Mouse (Mus musculus): Measurements from ENCODE around the gene Ppih.

Ppih gene

GRCm38 (mm10) chr4:119320131-119320830 is at the start of gene Ppih:
Gene Ppih (minus strand): TSS chr4:119320546.
- peak; percentile 95 for DNase-seq

GRCm38 (mm10) chr4:119369460-119369859 is 49.1 kb upstream of the Ppih start:
- DNase-seq: no peak

GRCm38 (mm10) chr4:119366758-119367526 is 46.6 kb upstream of the Ppih start:
- DNase-seq: no peak

- DNase-seq: no peak
Observed at GRCm38 (mm10) chr4:119362231-119362630, 41.9 kb upstream of the Ppih start.

GRCm38 (mm10) chr4:119359196-119359971 is 39.0 kb upstream of the Ppih start:
- DNase-seq: no peak

- no peak for DNase-seq
Observed at GRCm38 (mm10) chr4:119345508-119345907, 25.2 kb upstream of the Ppih start.

- peak; percentile 25 for DNase-seq
Observed at GRCm38 (mm10) chr4:119338861-119339361, 18.6 kb upstream of the Ppih start.

- no peak for DNase-seq
Observed at GRCm38 (mm10) chr4:119338422-119338821, 18.1 kb upstream of the Ppih start.

- DNase-seq: no peak
Observed at GRCm38 (mm10) chr4:119333487-119333886, 13.1 kb upstream of the Ppih start.

- DNase-seq: peak; percentile 16
Observed at GRCm38 (mm10) chr4:119320896-119321550, 677 bp upstream of the Ppih start.

- DNase-seq: no peak
Observed at GRCm38 (mm10) chr4:119313756-119314155, 6.6 kb downstream of the Ppih start.

- DNase-seq: no peak
Observed at GRCm38 (mm10) chr4:119305418-119305817, 14.9 kb downstream of the Ppih start.

GRCm38 (mm10) chr4:119303291-119303690 is 17.1 kb downstream of the Ppih start:
- no peak for DNase-seq

GRCm38 (mm10) chr4:119301777-119302176 is 18.6 kb downstream of the Ppih start:
- no peak for DNase-seq

GRCm38 (mm10) chr4:119300761-119301160 is 19.6 kb downstream of the Ppih start:
- no peak for DNase-seq

GRCm38 (mm10) chr4:119297361-119297760 is 23.0 kb downstream of the Ppih start:
- no peak for DNase-seq

GRCm38 (mm10) chr4:119295134-119295453 is 25.3 kb downstream of the Ppih start:
- no peak for DNase-seq

- peak; percentile 99 for DNase-seq
Observed at GRCm38 (mm10) chr4:119294415-119295133, 25.8 kb downstream of the Ppih start, which contains the start of gene Ybx1. Gene Ybx1 (minus strand): TSS chr4:119294604.

GRCm38 (mm10) chr4:119293574-119294258 is 26.6 kb downstream of the Ppih start:
- DNase-seq: peak; percentile 26

GRCm38 (mm10) chr4:119292771-119293573 is 27.4 kb downstream of the Ppih start:
- DNase-seq: peak; percentile 14

GRCm38 (mm10) chr4:119291921-119292320 is 28.4 kb downstream of the Ppih start:
- DNase-seq: no peak
